Mouse (Mus musculus) hematopoietic stem cell, adult 5-6 weeks (primary cell): ENCODE measurements around the gene Ptn. TPM values are rescaled to one million over a fixed set of nuclear protein-coding genes. Genes with fewer than 3 reads are reported as not detected.
A peak's percentile ranks its signal among the peaks of the same experiment; 100 is the strongest.
"Not testable (repeated sequence)": the region's sequence is repeated elsewhere in the genome, so short reads cannot be mapped to it uniquely, and the experiment has no call there.

Experiments
- ATAC-seq, 2 experiments: fragments of 125-278 bp in 1 of 2; replicated peaks in 1 of 2; 2 replicates each; pipeline ENCODE4 v1.8.0; 2016 to 2017; ENCODE audit warnings: inconsistent platforms in 2 of 2, mild to moderate bottlenecking in 2 of 2, moderate number of reproducible peaks in 2 of 2, low read depth in 1 of 2, moderate TSS enrichment in 1 of 2; ENCODE audit not compliant: low FRiP score in 2 of 2, poor library complexity in 2 of 2, severe bottlenecking in 2 of 2, insufficient read depth in 1 of 2, low TSS enrichment in 1 of 2
- total RNA-seq: library from RNA; stranded (forward); fragments of 172-1452, 232-1000 nt; gene quantifications from 2 replicates; pipeline ENCODE4 v1.2.3, GENCODE M21; 2017

The Ptn gene
- total RNA-seq, 1 experiment from 2014 or later = 4.1 TPM

DNA sequence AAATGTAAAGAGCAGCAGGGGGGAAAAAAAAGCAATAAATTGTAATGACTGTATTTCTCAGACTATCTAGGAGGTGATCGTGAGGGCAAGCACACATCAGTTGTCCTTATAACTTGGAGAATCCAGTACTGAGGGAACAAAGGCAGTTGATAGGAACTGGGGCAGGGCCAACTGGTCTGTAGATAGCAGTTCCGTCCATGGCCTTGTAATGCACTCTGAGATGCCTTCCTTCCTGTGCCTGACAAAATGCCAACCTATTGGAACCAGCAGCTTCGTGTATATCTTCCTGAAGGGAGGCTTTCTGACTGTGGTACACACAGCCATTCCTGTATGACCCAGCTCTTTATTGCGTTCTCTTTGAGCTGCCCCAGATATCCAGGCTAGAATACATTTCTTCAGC lies 27.5 kb downstream of the Ptn start:
- no peak for ATAC-seq

DNA sequence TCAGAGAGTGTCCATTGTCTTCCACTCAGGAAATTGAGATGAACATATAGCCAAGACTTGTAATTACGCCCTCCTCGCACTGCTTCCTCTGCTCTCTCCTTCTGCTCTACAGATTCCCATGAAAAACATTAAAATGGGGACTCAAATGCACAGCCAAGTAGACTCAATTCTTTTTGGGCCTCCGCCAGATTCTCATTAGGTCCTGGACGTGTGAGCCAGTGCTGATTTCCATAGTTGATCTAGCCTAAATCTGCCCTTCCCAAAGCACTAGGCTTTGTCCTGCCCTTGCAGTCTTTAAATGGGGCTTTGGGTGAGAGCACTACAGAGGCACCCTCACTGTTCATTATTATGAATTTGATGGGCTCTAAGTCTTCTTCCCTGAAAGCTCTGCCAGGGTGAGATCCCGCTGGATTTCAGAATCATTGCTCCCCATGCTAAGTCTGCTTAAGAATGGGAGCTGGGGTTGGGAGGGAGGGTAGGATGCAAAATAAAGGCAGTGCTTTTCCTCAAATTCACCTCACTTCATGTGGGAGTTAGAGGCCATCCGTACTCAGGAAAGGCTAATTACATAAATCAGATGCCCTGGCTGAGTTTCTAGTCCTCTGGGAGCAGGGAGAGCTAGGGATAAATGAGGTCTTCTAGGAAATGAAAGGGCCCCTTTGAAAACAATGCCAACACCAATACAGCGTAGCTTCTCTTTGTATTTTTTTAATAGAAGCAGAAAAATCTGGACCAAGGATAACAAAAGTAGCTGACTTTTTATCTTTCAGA lies 32.3 kb downstream of the Ptn start:
- ATAC-seq = no peak

DNA sequence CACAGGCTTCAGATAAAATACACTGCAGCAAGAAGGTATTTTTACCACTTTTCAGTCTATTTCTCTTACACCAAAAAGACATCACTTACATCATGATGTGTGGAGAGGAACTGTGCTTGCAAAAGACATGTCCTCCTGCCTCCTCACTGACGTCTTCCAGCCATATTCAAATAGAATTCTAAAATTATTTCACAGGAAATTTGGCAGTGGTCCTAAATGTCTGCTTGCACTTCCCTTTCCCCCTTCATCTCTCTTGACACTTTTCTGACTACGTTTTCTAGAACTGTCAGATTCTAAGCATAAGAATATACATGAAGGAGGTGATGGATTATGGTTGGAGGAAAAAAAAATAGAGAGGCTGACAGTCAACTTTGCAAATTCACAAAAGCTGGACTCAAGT lies 33.0 kb downstream of the Ptn start:
- peak; percentile 27 to 36; a peak in 3 of 4 replicates for ATAC-seq

DNA sequence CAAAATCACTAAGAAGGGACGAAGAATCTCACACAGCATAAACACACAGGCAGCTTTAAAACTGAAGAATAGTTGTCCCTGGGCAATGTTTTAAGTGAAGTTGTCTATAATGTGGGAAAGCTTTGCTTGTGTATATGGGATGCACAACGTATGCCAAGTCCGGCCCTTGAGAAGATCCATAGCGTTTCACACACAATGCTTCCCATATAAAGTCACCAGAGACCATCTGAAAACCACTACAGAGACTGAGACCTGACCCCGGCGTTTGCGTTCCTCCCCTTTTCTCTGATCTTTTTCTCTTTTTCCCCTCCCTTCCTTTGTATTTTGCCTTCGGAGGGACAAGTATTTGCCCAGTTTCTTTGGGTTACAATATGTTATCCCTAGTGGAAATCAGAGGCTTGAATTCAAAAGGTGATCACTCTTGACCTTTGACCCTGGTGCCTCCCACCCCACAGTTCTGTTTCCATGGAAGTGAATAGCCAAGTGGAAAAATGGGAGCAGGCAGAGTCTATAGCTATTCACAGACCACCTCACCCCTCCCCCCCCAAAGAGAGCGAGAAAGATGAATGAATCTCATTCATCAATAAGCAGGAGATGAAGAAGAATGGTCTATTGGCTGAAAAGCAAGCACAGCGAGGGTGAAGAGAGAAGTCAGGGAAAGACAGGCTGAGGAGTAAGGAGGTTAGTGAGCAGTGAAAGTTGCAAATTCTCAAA lies 34.2 kb downstream of the Ptn start:
- no peak for ATAC-seq

DNA sequence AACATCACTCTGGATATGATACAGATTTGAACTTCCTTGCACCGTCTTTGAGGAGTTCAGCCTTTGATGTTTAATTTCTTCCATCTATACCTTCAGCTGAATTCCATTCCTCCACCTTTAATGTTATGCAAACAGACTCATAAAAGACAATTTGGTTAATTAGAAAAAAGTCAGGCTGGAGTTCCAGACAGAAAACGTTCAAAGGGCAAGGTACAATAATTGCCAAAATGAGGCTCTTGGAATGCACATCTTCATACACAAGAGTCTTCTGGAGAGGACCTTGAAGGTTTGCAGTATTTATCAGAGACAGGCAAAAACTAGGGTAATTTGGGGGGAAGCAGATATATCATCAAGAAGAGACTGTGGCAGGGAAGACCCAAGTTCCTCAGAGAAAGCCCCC lies 37.5 kb downstream of the Ptn start:
- no peak for ATAC-seq

DNA sequence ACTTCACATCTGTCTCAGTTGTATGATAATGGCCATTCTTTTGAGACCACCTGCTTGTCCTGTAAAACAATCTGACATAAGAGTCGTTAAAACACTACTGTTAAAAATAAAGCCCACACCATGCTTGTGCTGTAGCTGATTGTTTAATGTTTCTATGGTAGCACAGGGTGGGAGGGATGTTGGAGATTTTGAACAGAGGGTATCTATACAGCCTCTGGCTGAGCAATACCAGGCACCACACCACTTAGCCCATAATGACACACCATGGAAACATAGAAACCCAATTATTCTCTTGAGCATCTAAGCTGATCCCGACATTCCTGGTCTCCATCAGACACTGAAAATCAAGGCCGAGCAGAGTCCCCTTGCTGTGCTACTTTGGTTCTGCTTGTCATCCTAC lies 41.0 kb downstream of the Ptn start:
- ATAC-seq = no peak

DNA sequence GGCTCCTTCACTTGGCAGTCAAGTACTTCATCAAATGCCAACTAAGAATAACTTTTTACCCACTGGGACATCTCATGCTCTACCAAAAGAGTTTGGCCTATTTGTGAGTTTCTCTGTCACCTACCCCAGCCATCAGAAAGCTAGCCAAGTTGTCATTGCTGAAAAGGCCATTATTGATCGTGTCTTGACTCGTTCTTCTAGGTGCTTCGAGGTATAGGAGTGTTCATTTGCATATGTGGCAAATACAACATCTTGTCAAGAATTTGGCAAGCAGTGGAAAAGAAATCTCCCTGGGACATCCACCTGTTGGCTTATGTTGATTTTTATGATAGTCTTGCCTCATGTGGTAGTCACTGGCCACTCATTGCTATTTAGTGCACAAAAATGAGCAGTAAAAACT lies 43.1 kb downstream of the Ptn start:
- ATAC-seq = no peak

DNA sequence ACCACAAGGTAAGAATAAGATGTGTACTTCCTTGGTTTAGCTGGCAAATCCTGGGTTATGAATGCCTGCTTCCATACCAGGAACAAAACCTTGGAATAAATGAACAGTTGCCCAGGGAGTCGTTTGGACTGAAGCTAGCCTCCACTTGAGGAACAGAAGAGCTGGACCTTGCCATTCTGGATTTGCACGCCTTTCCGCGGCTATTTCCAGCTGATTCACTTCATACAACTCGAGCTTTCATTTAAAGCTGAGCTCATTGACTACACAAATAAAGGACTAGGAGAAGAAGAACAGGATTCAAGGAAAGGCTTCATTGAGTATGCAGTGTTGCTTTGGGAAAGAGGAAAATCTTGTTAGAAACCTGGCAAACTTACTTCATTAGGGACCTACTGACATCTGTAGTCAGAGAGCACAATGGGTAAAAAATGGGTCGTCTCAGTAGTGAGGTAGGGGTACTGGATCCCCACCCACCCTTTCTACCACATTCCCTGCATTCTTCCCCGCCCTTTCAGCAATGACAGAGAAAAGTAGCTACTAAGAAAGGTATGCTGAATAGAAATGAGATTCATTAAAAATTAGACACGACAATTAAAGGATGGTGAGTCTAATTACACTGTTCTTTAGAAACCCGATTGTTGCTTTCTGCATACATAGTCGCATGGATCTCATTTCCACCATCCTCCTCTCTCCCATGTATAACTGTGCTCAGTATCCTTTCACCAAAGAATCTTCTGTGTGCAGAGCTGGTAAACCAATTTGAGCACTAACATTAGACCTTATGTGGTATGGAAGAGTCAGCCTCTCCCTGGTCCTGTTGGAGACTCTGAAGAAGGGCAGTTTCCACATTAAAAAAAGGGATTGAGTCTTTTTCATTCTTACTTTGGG lies 54.8 kb downstream of the Ptn start:
- ATAC-seq = no peak

DNA sequence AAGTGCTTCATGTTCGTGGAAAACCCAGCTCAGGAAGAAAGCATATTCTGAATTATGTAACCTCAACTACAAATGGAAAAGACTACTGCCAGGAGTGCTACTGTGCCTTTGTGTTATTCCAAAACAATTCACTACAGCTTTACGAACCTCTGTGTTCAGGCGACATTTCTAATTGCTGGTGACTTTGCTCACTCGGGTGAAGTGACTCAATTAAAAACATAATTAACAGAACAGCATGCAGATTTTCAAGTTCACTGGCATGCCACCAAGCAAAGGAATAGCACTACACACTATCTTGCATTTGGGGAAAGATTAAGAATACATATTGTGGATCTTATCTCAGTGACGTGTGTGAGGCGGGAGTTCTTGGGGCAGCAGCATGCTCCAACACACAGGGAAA lies 57.1 kb downstream of the Ptn start:
- no peak for ATAC-seq

DNA sequence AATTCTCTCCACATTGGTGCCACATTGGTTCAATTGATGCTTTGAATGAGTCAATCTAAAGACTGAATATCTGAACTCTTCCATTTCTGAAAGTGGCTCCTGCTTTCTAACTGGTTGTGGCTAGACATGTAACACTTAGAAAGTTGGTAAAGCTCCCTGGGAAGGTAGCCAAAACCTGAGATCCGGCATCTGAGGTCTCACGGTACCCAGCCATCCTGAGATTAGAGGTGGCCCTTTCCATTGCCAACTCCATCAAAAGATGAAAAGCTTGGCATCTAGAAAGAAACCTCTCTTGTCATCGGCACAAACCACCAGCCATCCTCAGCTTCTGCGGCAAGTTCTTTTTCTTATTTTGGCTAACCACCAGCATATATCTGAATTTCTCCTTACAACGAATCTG lies 70.2 kb downstream of the Ptn start:
- ATAC-seq = no peak

DNA sequence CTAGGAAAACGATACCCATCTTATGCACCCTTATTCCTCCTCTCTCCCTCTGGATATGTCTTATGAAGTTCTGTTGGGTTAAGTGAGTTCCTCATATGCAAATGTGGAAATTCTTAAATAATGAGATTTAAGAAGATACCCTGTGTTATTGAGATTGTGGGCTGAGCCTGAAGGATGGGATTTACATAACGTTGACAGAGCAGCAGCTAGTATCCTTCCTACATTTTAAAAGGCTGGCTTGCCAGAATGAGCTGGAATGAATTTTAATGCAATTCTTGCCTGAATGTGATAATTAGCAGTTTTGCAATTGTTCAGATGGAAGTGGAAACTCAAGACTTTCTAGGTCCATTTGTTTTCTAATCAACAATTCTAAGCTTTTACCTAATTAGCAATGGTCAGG lies 73.3 kb downstream of the Ptn start:
- ATAC-seq = no peak

DNA sequence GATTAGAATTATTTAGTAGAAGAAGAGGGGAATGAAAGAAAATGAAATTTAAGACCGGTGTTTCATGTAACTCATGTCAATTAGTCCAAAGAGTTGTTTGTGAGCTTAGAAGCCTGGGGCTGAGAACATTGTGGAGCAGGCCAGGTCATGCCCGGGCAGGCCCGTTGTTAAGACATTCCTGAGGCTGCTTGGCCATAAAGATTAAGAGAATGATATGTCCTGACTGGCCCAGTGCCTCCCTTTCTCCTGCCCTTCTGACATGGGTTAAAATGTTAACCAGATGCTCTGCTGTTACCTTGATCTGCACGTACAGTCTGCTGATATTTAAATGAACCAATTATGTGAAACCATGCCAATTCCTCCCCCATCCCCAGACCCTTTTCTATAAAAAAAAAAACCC lies 74.4 kb downstream of the Ptn start:
- ATAC-seq = not testable (repeated sequence)

DNA sequence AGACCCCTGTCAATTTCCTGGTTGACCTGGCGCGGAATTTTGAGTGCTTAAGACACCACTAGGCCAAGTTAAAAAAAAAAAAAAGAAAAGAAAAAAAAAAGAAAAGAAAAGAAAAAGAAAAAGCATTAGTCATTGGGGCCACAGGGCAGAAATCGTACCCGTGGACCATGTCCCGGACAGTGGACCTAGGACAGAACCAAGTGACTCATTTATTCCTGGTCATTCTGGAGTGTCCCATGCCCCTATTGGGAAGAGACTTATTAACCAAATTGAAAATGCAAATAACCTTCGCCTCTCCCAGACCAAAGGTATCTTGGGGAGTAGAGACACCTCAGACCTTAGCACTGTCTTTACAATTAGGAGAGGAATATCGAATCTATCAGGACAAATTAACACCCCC lies 80.2 kb downstream of the Ptn start:
- not testable (repeated sequence) for ATAC-seq

DNA sequence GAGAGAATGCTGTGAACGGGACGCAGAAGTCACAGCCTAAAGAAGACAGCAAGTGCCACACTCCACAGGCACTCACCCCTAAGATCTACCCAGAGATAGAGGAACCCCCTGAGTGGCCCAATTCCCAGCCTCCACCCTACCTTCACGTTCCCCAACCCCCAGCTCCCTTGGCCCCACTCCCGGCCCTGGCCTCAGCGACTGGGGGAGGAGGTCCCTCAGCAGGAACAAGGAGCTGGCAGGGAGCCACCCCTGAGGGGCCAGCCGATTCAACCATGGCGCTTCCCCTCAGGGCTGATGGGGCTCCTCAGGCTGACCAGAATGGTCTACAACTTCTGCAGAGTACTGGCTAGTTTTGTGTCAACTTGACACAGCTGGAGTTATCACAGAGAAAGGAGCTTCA lies 81.9 kb downstream of the Ptn start:
- ATAC-seq = no peak

DNA sequence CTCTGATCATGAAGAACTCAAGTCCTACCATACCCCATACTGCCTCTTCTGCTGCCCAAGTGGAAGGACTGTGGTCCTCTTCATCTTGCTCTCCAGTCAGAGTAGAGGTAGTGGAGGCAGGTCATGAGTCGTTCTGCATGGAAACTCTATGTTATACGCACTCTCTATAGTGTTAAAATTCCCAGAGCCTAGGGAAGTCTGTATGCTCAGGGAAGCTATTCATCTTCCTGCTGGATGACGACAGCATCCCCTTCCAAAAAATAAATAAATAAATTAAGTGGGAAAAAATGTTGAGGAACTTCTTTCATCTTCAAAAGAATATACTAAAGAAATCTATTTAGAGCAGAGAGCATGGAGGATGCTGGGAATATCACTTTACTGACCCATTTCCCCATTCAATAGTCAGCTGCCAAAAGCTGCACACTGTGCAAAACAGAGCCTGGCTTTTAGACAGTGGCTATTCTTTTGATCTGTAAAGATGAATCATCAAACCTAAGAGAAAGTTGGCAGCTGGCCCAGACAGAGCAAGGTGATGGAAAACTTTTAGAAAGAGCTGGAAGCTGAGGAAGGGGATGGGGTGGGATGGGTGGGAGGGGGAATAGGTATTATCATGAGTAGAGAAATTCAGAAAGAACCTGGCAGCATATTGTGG lies 84.4 kb downstream of the Ptn start:
- no peak for ATAC-seq

DNA sequence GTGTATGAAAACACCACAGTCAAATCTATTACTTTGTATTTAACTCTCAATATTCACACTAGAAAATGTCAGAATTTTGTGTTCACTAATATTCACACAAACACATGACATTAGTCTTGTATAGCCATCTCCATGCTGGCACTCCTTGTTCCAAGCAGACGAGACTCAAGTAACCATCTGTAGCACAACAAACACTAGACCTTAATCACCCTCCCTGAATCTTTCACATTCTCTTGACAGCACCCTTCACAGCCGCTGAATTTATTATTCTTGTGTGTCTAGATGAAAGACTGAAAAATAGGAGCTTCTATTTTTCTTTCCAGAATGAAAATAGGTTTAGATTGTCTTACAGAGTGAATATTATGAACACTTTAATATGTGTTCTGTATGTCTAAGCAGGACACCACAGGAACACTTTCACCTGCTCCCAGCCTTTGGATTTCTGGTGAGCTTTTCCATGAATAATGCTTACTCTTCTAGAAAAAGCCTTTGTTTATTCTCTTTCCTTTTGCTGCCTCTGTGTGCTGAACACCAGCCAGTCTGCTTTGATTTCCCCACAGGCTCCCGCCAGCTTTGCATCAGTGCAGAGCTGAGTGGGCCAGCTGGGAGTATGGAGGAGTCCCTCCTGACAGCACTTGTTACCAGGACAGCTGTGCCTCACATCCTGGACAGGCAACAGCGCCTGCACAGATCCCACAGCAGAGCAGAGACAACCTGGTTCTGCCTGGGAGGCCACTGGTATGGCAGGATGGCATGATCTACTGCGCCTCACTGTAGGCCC lies 87.1 kb downstream of the Ptn start:
- no peak for ATAC-seq

DNA sequence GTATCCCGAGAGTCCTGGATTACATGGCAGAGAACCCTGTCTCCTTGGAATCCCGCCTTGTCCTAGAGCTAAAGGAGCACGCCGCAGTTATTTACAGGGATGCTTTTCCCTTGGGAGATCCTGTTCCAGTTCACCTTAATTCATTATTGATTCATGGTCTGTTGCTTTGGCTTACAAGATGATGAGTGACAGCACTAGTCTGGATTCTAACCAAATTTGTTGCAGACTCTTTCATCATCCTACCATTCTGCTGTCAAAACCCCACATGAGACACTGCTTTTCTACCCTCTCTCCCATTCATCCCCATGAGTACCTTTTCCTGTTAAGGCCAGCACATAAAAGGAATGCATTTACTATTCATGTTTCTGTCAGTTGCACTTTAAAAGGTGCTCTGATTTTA lies 96.7 kb downstream of the Ptn start:
- no peak for ATAC-seq
